Mouse (Mus musculus): Measurements from ENCODE around the gene Kif1bp. TPM values are rescaled to one million over a fixed set of nuclear protein-coding genes. Genes with fewer than 3 reads are reported as not detected.

The Kif1bp gene
- polyA plus RNA-seq, 1 experiment, result 16.8 TPM

- DNase-seq (ENCODE audit: low read depth in 1 of 2, low spot score in 2 of 2), result no peak
- H3K27ac ChIP-seq (ENCODE audit: insufficient read depth, low read length), result no peak overlapping the region
- peaks cover 10% of the 10 kb centered on the region; the same call in 1 of the 2 replicates for H3K4me1 ChIP-seq (ENCODE audit: control insufficient read depth, insufficient read depth, insufficient read length)
- WGBS, result 91% methylated on average over 1 of the region's 1 CpGs
- peaks cover 7% of the 10 kb centered on the region; the same call in 1 of the 2 replicates for H3K36me3 ChIP-seq (ENCODE audit: control insufficient read depth, insufficient read depth, low read length)
- no peak overlapping the region for H3K4me3 ChIP-seq (ENCODE audit: extremely low read depth, insufficient read depth, insufficient read length)
- no peak for TF ChIP-seq POLR2A (IDR thresholded peaks at IDR 0.05; ENCODE audit: low read depth, low read length)
- TF ChIP-seq CTCF (IDR thresholded peaks at IDR 0.05; ENCODE audit: extremely low read depth, insufficient read depth, insufficient read length, insufficient replicate concordance), result peak; percentile 23; the same call in 1 of the 2 replicates
- no peaks in the 10 kb centered on the region for H3K27me3 ChIP-seq (ENCODE audit: control insufficient read depth, insufficient read depth, low read length)
These were observed 20.5 kb downstream of the Kif1bp start for GRCm38 (mm10) chr10:62557736-62558135.

GRCm38 (mm10) chr10:62556558-62556901 is 21.7 kb downstream of the Kif1bp start:
- no peak for DNase-seq (ENCODE audit: low read depth in 1 of 2, low spot score in 2 of 2)
- H3K4me3 ChIP-seq (ENCODE audit: extremely low read depth, insufficient read depth, insufficient read length), result no peak overlapping the region
- peaks cover 10% of the 10 kb centered on the region; the same call in 1 of the 2 replicates for H3K4me1 ChIP-seq (ENCODE audit: control insufficient read depth, insufficient read depth, insufficient read length)
- TF ChIP-seq POLR2A (IDR thresholded peaks at IDR 0.05; ENCODE audit: low read depth, low read length) (no peak), CTCF (IDR thresholded peaks at IDR 0.05; ENCODE audit: extremely low read depth, insufficient read depth, insufficient read length, insufficient replicate concordance) (no peak)
- peaks cover 3% of the 10 kb centered on the region; the same call in 1 of the 2 replicates for H3K36me3 ChIP-seq (ENCODE audit: control insufficient read depth, insufficient read depth, low read length)
- 38% methylated on average over 6 of the region's 6 CpGs for WGBS
- no peaks in the 10 kb centered on the region for H3K27me3 ChIP-seq (ENCODE audit: control insufficient read depth, insufficient read depth, low read length)
- peak overlapping the region; percentile 10 for H3K27ac ChIP-seq (ENCODE audit: insufficient read depth, low read length)

GRCm38 (mm10) chr10:62555705-62556557 is 22.3 kb downstream of the Kif1bp start:
- Histone ChIP-seq H3K4me1 (ENCODE audit: control insufficient read depth, insufficient read depth, insufficient read length) (peaks cover 10% of the 10 kb centered on the region; the same call in 1 of the 2 replicates), H3K27ac (ENCODE audit: insufficient read depth, low read length) (peak overlapping the region; percentile 10; the same call in 1 of the 2 replicates), H3K36me3 (ENCODE audit: control insufficient read depth, insufficient read depth, low read length) (peaks cover 3% of the 10 kb centered on the region; the same call in 1 of the 2 replicates), H3K27me3 (ENCODE audit: control insufficient read depth, insufficient read depth, low read length) (no peaks in the 10 kb centered on the region), H3K4me3 (ENCODE audit: extremely low read depth, insufficient read depth, insufficient read length) (no peak overlapping the region)
- DNase-seq (ENCODE audit: low read depth in 1 of 2, low spot score in 2 of 2), result no peak
- TF ChIP-seq POLR2A (IDR thresholded peaks at IDR 0.05; ENCODE audit: low read depth, low read length) (no peak), CTCF (IDR thresholded peaks at IDR 0.05; ENCODE audit: extremely low read depth, insufficient read depth, insufficient read length, insufficient replicate concordance) (no peak)
- WGBS, result 44% methylated on average over 11 of the region's 11 CpGs

DNA sequence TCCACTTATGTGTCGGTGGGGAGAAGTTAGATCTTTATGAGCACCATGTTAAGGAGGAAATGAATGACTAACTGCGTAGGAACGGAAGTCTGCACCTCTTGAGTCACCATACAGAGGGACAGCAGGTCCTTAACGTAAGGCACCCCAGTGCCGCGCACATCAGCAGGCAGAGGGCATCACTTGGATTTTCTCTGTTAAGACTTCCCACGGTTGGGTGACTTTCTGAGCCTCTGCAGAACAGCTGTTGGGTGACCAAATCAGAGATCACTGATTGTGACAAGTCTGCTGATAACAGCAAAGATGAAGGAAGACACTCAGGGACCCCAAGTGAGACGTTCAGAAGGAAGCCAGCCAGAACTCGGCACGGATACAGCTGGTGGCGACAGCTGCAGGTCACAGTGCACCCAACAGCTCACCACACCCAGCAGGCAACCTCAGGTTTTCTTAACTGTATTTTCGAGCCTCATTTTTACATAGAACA is 24.6 kb downstream of the Kif1bp start:
- Histone ChIP-seq H3K4me1 (ENCODE audit: control insufficient read depth, insufficient read depth, insufficient read length) (peaks cover 10% of the 10 kb centered on the region; the same call in 1 of the 2 replicates), H3K27me3 (ENCODE audit: control insufficient read depth, insufficient read depth, low read length) (no peaks in the 10 kb centered on the region), H3K36me3 (ENCODE audit: control insufficient read depth, insufficient read depth, low read length) (no peaks in the 10 kb centered on the region), H3K27ac (ENCODE audit: insufficient read depth, low read length) (peak overlapping the region; percentile 58), H3K4me3 (ENCODE audit: extremely low read depth, insufficient read depth, insufficient read length) (peak overlapping the region; percentile 27; the same call in 1 of the 2 replicates)
- WGBS, result 6% methylated on average over 12 of the region's 12 CpGs
- peak in 1 of 2 experiments; percentile 60 for DNase-seq (ENCODE audit: low read depth in 1 of 2, low spot score in 2 of 2)
- TF ChIP-seq POLR2A (IDR thresholded peaks at IDR 0.05; ENCODE audit: low read depth, low read length) (no peak), CTCF (IDR thresholded peaks at IDR 0.05; ENCODE audit: extremely low read depth, insufficient read depth, insufficient read length, insufficient replicate concordance) (no peak)

DNA sequence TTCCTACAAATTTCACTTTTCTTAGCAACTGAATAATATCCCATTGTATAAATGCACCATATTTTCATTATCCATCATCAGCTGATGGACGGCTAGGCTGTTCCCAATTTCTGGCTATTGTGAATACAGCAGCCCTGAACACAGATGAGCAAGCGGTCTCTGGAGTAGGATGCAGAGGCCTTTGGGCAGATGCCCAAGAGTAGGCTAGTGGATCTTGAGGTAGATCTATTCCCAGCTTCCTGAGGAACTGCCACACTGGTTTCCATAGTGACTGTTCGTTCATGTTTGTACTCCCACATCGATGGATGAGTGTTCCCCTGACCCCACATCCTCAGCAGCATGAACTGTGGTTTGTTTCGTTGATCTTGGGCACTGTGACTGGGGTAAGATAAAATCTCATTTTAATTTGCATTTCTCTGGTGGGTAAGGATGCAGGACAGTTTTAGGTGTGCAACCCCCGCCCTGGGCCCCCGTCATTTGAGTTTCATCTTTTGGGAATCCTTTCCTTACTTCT is 27.4 kb downstream of the Kif1bp start:
- TF ChIP-seq POLR2A (IDR thresholded peaks at IDR 0.05; ENCODE audit: low read depth, low read length) (no peak), CTCF (IDR thresholded peaks at IDR 0.05; ENCODE audit: extremely low read depth, insufficient read depth, insufficient read length, insufficient replicate concordance) (no peak)
- Histone ChIP-seq H3K4me3 (ENCODE audit: extremely low read depth, insufficient read depth, insufficient read length) (no peak overlapping the region), H3K36me3 (ENCODE audit: control insufficient read depth, insufficient read depth, low read length) (no peaks in the 10 kb centered on the region), H3K4me1 (ENCODE audit: control insufficient read depth, insufficient read depth, insufficient read length) (peaks cover 5% of the 10 kb centered on the region; the same call in 1 of the 2 replicates), H3K27me3 (ENCODE audit: control insufficient read depth, insufficient read depth, low read length) (no peaks in the 10 kb centered on the region), H3K27ac (ENCODE audit: insufficient read depth, low read length) (no peak overlapping the region)
- no peak for DNase-seq (ENCODE audit: low read depth in 1 of 2, low spot score in 2 of 2)
- WGBS, result 56% methylated on average over 7 of the region's 7 CpGs

GRCm38 (mm10) chr10:62549523-62550166 is 28.6 kb downstream of the Kif1bp start:
- Histone ChIP-seq H3K4me3 (ENCODE audit: extremely low read depth, insufficient read depth, insufficient read length) (no peak overlapping the region), H3K27me3 (ENCODE audit: control insufficient read depth, insufficient read depth, low read length) (no peaks in the 10 kb centered on the region), H3K27ac (ENCODE audit: insufficient read depth, low read length) (no peak overlapping the region), H3K36me3 (ENCODE audit: control insufficient read depth, insufficient read depth, low read length) (no peaks in the 10 kb centered on the region), H3K4me1 (ENCODE audit: control insufficient read depth, insufficient read depth, insufficient read length) (peaks cover 10% of the 10 kb centered on the region; the same call in 1 of the 2 replicates)
- peak; percentile 67 to 80 for DNase-seq (ENCODE audit: low read depth in 1 of 2, low spot score in 2 of 2)
- TF ChIP-seq POLR2A (IDR thresholded peaks at IDR 0.05; ENCODE audit: low read depth, low read length) (no peak), CTCF (IDR thresholded peaks at IDR 0.05; ENCODE audit: extremely low read depth, insufficient read depth, insufficient read length, insufficient replicate concordance) (peak; percentile 75; the same call in 1 of the 2 replicates)
- 9% methylated on average over 15 of the region's 16 CpGs for WGBS

Data from spleen, adult 2 months (tissue).